Mouse (Mus musculus): ENCODE measurements around the gene Pygm. TPM values are rescaled to one million over a fixed set of nuclear protein-coding genes. Genes with fewer than 3 reads are reported as not detected.

Gene Pygm
- polyA plus RNA-seq, 1 experiment from 2014 or later, result 1.6 TPM

DNA sequence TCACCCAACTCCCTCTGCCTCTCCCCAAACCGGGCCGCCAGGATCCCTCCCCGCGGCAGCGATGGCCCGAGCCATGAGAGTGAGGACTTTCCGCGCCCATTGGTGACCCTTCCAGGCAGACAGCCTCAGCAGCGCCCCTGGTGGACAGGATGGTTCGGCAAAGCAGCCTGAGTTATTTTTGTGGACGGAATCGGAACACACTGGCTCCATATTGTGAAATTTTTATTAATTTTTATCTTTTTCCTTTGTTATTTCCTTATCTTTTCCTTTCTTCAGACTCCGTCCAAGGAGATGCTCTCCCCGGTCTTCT is 8.0 kb upstream of the Pygm start:
- peak; percentile 71 for DNase-seq (ENCODE audit: low spot score)
- Histone ChIP-seq H3K9ac (ENCODE audit: low read depth, low read length) (no peak overlapping the region), H3K4me1 (replicated peaks; ENCODE audit: control insufficient read depth, insufficient read depth, low read length) (no peaks in the 10 kb centered on the region)

DNA sequence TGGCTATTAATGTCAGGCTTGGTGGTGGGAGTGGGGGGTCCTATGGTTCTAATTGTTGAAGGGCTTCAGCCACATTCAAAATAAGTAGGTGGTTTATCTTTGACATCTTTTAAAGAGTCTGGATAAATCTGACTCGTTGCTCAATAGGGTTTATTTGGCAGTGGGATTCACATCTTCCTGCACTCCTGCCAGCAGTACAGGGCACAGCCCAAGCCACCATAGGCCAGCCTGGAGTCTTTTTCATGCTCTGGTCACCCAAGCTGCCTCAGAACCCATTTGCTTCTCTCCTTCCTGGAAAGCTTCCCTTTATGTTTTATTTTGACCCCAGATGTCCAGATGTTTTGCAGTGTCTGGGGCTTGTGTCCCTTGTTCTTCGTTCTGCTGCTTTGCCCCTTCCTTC is 7.6 kb upstream of the Pygm start:
- H3K27me3 ChIP-seq (ENCODE audit: control insufficient read depth, insufficient read depth, low read length), result no peaks in the 10 kb centered on the region
- no peak overlapping the region for H3K9ac ChIP-seq (ENCODE audit: low read depth, low read length)
- no peaks in the 10 kb centered on the region for H3K4me1 ChIP-seq (replicated peaks; ENCODE audit: control insufficient read depth, insufficient read depth, low read length)
- DNase-seq (ENCODE audit: low spot score) (no peak), ATAC-seq (ENCODE audit: low FRiP score) (no peak)
- 93% methylated on average over 2 of the region's 2 CpGs for WGBS
- H3K9me3 ChIP-seq (ENCODE audit: control insufficient read depth, low read length), result no peaks in the 10 kb centered on the region
- H3K4me3 ChIP-seq (ENCODE audit: low read depth, low read length), result no peak overlapping the region
- H3K4me2 ChIP-seq (replicated peaks; ENCODE audit: low read depth, low read length), result no peak overlapping the region
- H3K27ac ChIP-seq (ENCODE audit: low read depth, low read length), result no peak overlapping the region
- peaks cover 42% of the 10 kb centered on the region for H3K36me3 ChIP-seq (ENCODE audit: control insufficient read depth, insufficient read depth, low read length)

More for the DNA sequence above, 8.0 kb upstream of the Pygm start:
- H3K27me3 ChIP-seq (ENCODE audit: control insufficient read depth, insufficient read depth, low read length), result no peaks in the 10 kb centered on the region
- H3K36me3 ChIP-seq (ENCODE audit: control insufficient read depth, insufficient read depth, low read length), result peaks cover 46% of the 10 kb centered on the region
- H3K9me3 ChIP-seq (ENCODE audit: control insufficient read depth, low read length), result no peaks in the 10 kb centered on the region
- no peak overlapping the region for H3K27ac ChIP-seq (ENCODE audit: low read depth, low read length)
- no peak overlapping the region for H3K4me2 ChIP-seq (replicated peaks; ENCODE audit: low read depth, low read length)
- H3K4me3 ChIP-seq (ENCODE audit: low read depth, low read length), result no peak overlapping the region
- no peak for ATAC-seq (ENCODE audit: low FRiP score)
- 78% methylated on average over 14 of the region's 14 CpGs for WGBS

DNA sequence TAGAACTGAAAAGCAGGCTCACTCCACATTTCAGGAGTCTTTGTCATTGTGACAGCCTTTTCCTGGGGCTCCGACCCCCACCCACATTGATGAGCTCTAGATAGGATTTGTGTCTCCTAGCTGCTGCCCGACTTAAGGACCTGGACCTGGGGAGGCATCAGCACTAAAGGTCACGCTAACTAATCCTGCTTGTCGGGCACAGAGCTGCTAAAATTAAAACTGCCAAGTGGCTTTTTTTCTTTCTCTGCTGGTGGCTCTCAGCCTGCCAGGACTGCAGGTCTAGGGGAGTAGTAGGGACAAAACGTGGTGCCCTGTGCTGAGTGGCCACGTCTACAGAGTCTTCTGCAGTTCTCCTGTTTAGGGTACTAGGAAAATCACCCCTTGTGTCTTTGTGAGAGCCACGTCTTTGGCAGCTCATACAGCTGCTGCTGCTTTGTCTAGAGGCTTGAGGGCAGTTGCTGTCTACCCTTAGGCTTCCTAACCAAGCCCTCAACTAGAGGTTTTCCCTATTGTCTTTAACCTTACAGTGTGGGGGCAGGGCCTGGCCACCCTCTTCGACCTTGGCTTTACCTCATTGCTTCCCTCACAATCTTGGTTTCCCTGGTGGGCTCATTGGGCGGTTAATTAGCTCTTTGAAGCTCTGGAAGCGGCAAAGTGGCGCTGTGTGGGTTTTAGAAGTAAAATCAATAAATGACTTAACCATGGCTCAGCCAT is 6.7 kb upstream of the Pygm start:
- Histone ChIP-seq H3K4me3 (ENCODE audit: low read depth, low read length) (no peak overlapping the region), H3K4me1 (replicated peaks; ENCODE audit: control insufficient read depth, insufficient read depth, low read length) (no peaks in the 10 kb centered on the region), H3K9me3 (ENCODE audit: control insufficient read depth, low read length) (no peaks in the 10 kb centered on the region), H3K27ac (ENCODE audit: low read depth, low read length) (peak overlapping the region; percentile 58), H3K27me3 (ENCODE audit: control insufficient read depth, insufficient read depth, low read length) (no peaks in the 10 kb centered on the region), H3K4me2 (replicated peaks; ENCODE audit: low read depth, low read length) (no peak overlapping the region), H3K36me3 (ENCODE audit: control insufficient read depth, insufficient read depth, low read length) (peaks cover 38% of the 10 kb centered on the region), H3K9ac (ENCODE audit: low read depth, low read length) (no peak overlapping the region)
- 54% methylated on average over 11 of the region's 11 CpGs for WGBS
- peak; percentile 25 for DNase-seq (ENCODE audit: low spot score)
- ATAC-seq (ENCODE audit: low FRiP score), result no peak

DNA sequence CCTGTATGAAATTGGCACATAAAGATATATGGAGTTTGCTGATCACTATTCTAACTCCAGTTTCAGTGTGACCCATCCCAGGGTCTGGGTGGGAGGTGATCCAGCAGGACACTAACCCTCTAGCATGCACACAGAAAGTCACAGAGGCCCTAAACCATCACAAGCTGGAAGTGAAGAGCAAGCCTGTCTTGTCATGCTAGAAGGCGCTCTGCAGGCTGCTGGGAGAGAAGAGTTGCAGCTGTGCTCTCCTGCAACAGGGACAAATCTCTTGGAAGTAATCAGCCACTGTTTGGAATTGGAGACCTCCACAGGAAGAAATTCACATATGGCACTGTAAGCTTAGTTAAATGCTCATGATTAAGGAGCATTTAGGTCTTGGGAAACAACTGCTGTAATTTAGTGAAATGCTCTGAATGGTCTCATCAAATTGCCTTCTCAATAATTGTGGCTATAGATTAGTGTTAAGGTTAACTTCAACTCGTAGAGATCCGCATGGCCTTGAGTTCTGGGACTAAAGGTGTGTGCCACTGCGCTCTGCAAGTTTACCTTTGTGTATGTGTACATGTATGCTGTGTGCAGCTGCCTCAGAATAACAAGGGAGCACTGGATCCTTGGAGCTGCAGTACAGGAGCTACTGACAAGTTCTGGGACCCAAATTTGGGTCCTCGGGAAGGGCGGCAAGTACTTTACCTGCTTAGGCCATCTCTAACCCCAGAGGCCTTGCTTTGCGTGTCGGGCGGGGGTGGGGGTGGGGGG is 3.6 kb upstream of the Pygm start:
- ATAC-seq (ENCODE audit: low FRiP score) (no peak), DNase-seq (ENCODE audit: low spot score) (no peak)
- H3K9ac ChIP-seq (ENCODE audit: low read depth, low read length), result no peak overlapping the region
- H3K4me3 ChIP-seq (ENCODE audit: low read depth, low read length), result no peak overlapping the region
- no peaks in the 10 kb centered on the region for H3K9me3 ChIP-seq (ENCODE audit: control insufficient read depth, low read length)
- H3K27me3 ChIP-seq (ENCODE audit: control insufficient read depth, insufficient read depth, low read length), result no peaks in the 10 kb centered on the region
- 96% methylated on average over 9 of the region's 9 CpGs for WGBS
- H3K27ac ChIP-seq (ENCODE audit: low read depth, low read length), result no peak overlapping the region
- peaks cover 16% of the 10 kb centered on the region for H3K36me3 ChIP-seq (ENCODE audit: control insufficient read depth, insufficient read depth, low read length)
- no peak overlapping the region for H3K4me2 ChIP-seq (replicated peaks; ENCODE audit: low read depth, low read length)
- H3K4me1 ChIP-seq (replicated peaks; ENCODE audit: control insufficient read depth, insufficient read depth, low read length), result peaks cover 2% of the 10 kb centered on the region; the same call in 1 of the 2 replicates

DNA sequence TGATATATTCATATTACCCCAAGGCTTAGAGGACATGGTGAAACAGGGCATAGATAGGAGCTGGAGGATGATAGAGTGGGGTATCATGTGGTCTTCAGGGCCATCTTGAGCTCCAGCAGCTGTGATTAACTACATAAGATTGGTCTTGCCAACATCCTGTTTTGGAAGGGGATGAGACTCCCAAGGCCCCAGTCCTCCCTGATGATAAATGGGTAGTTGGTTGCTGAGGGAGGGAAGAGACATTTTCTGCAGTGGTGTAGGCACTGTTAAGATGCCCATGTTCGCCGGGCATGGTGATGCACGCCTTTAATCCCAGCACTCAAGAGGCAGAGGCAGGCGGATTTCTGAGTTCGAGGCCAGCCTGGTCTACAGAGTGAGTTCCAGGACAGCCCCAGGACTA is 3.0 kb upstream of the Pygm start:
- Histone ChIP-seq H3K4me3 (ENCODE audit: low read depth, low read length) (no peak overlapping the region), H3K4me2 (replicated peaks; ENCODE audit: low read depth, low read length) (no peak overlapping the region), H3K36me3 (ENCODE audit: control insufficient read depth, insufficient read depth, low read length) (peaks cover 10% of the 10 kb centered on the region), H3K4me1 (replicated peaks; ENCODE audit: control insufficient read depth, insufficient read depth, low read length) (peaks cover 2% of the 10 kb centered on the region; the same call in 1 of the 2 replicates), H3K9me3 (ENCODE audit: control insufficient read depth, low read length) (no peaks in the 10 kb centered on the region), H3K27ac (ENCODE audit: low read depth, low read length) (no peak overlapping the region), H3K9ac (ENCODE audit: low read depth, low read length) (no peak overlapping the region), H3K27me3 (ENCODE audit: control insufficient read depth, insufficient read depth, low read length) (no peaks in the 10 kb centered on the region)
- WGBS, result 93% methylated on average over 5 of the region's 5 CpGs
- DNase-seq (ENCODE audit: low spot score), result no peak
- no peak for ATAC-seq (ENCODE audit: low FRiP score)

DNA sequence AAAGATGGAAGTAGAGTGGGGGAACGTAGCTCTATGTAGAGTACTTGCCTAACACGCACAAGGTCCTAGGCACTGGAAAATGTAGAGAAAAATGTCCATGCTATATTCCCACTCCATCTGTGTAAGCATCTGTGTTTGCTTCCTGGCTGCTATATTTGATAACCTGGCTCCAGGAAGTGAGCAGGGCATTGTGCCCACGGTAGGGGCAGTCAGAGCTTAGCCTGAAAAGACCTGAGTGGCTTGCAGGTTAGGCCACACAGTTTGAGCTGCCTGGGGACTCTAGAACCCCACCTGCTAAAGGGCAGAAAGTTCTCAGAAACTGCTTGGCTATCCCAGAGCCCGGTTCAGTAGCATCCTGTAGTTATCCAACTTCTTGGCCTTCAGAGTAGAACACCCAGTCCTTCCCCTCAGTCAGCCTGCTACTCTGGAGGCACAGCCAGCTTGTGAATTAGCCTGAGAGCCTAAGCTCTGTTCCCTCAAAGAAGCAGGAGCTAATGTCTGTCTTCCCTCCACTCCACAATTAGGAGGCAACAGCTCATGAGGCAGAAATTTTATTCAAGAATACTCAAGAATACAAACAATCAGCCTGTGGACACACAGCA is 1.8 kb upstream of the Pygm start:
- DNase-seq (ENCODE audit: low spot score), result no peak
- H3K4me2 ChIP-seq (replicated peaks; ENCODE audit: low read depth, low read length), result no peak overlapping the region
- no peak overlapping the region for H3K27ac ChIP-seq (ENCODE audit: low read depth, low read length)
- no peak overlapping the region for H3K9ac ChIP-seq (ENCODE audit: low read depth, low read length)
- no peak for ATAC-seq (ENCODE audit: low FRiP score)
- no peak overlapping the region for H3K4me3 ChIP-seq (ENCODE audit: low read depth, low read length)
- 83% methylated on average over 4 of the region's 4 CpGs for WGBS
- no peaks in the 10 kb centered on the region for H3K27me3 ChIP-seq (ENCODE audit: control insufficient read depth, insufficient read depth, low read length)
- H3K9me3 ChIP-seq (ENCODE audit: control insufficient read depth, low read length), result no peaks in the 10 kb centered on the region
- H3K4me1 ChIP-seq (replicated peaks; ENCODE audit: control insufficient read depth, insufficient read depth, low read length), result peaks cover 2% of the 10 kb centered on the region; the same call in 1 of the 2 replicates
- H3K36me3 ChIP-seq (ENCODE audit: control insufficient read depth, insufficient read depth, low read length), result peaks cover 2% of the 10 kb centered on the region

DNA sequence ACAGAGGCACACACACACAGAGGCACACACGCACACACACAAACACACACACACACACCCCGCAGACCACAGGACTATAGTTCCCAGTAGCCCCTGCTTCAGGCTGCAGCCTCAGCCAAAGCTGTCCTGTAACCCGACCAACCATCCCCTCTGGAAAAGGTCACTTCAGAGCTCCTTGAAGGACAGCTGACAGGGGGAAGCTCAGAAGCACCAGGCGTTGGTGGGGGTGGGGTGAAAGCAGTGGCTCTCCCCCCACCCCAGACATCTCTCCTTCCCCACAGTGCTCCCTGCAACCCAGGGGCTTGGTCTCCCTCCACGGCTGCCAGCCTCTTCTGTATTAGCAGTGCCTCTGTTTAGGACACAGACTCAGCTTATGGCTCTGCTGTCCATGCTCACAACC is 729 bp upstream of the Pygm start:
- H3K36me3 ChIP-seq (ENCODE audit: control insufficient read depth, insufficient read depth, low read length), result no peaks in the 10 kb centered on the region
- no peak overlapping the region for H3K9ac ChIP-seq (ENCODE audit: low read depth, low read length)
- WGBS, result 49% methylated on average over 5 of the region's 5 CpGs
- no peak overlapping the region for H3K27ac ChIP-seq (ENCODE audit: low read depth, low read length)
- DNase-seq (ENCODE audit: low spot score) (no peak), ATAC-seq (ENCODE audit: low FRiP score) (no peak)
- H3K4me1 ChIP-seq (replicated peaks; ENCODE audit: control insufficient read depth, insufficient read depth, low read length), result peaks cover 2% of the 10 kb centered on the region; the same call in 1 of the 2 replicates
- H3K4me3 ChIP-seq (ENCODE audit: low read depth, low read length), result no peak overlapping the region
- H3K9me3 ChIP-seq (ENCODE audit: control insufficient read depth, low read length), result no peaks in the 10 kb centered on the region
- H3K27me3 ChIP-seq (ENCODE audit: control insufficient read depth, insufficient read depth, low read length), result no peaks in the 10 kb centered on the region
- no peak overlapping the region for H3K4me2 ChIP-seq (replicated peaks; ENCODE audit: low read depth, low read length)

DNA sequence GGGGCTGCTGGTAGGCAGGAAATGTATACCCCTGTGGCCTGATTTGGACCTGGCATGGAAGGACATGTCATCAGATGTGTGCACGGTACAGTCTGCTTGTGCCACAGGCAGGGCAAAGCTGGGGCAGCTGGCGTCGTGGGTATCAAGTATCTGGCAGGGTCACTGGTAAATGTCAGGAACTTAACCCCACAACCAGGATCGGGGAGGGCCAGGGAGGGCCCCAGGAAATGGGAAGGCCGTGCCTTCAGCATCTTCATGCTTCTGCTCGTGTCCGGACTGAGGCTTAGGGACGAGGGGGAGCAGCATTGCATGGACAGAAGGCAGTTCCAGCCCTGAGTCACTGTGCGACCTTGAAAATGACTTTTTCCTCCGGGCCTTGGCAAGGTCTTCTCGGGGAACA is 755 bp downstream of the Pygm start:
- Histone ChIP-seq H3K9me3 (ENCODE audit: control insufficient read depth, low read length) (no peaks in the 10 kb centered on the region), H3K9ac (ENCODE audit: low read depth, low read length) (no peak overlapping the region), H3K36me3 (ENCODE audit: control insufficient read depth, insufficient read depth, low read length) (no peaks in the 10 kb centered on the region), H3K27me3 (ENCODE audit: control insufficient read depth, insufficient read depth, low read length) (no peaks in the 10 kb centered on the region), H3K27ac (ENCODE audit: low read depth, low read length) (no peak overlapping the region), H3K4me3 (ENCODE audit: low read depth, low read length) (no peak overlapping the region), H3K4me2 (replicated peaks; ENCODE audit: low read depth, low read length) (no peak overlapping the region), H3K4me1 (replicated peaks; ENCODE audit: control insufficient read depth, insufficient read depth, low read length) (peaks cover 2% of the 10 kb centered on the region)
- 81% methylated on average over 11 of the region's 11 CpGs for WGBS
- no peak for DNase-seq (ENCODE audit: low spot score)
- no peak for ATAC-seq (ENCODE audit: low FRiP score)
